26 mouse cellular contexts compared by ENCODE assay signal in the genomic region with DNA sequence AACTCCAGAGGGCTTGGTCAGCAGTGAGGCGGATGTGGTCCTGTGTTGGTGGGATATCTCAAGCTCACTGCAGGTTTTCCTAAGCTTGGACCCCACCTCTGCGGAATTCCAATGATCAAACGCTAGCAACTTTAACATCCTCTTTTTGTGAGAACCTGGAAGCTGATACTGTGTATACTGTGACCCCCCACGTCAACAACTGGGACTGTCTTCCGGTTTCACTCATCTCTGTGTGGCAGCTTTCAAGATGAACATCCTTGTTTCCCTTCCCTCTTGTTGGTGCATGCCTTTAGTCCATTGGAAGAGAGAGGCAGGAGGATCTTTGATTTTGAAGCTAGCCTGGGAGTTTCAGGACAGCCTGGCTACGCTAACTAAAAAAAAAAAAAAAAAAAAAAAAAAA.
"Had no signal": no experiment of that assay in that cellular context is flagged by ENCODE, and none has a peak within 500 bp of the region (broad histone marks: within the 10 kb centered on the region; RNA-seq: fewer than 3 reads in every experiment).

No protein-coding gene starts in this region.

- H3K4me3 ChIP-seq: heart, adult 2 months; heart, embryonic 13.5 days; heart, embryonic 15.5 days; hindbrain, embryonic 10.5 days; hindbrain, embryonic 12.5 days; intestine, embryonic 15.5 days; kidney, embryonic 15.5 days; limb, embryonic 13.5 days; limb, embryonic 15.5 days; liver, embryonic 13.5 days had no signal

- ATAC-seq: forebrain, postnatal 0 days; hindbrain, embryonic 16.5 days; inflammation-experienced regulatory T-cells, adult 6 months; intestine, embryonic 15.5 days; intestine, postnatal 0 days had no signal

- DNase-seq: forebrain, postnatal 0 days; gastrocnemius, postnatal 14 days; gastrocnemius, postnatal 36 days; heart, adult 2 months; heart, postnatal 14 days; heart, postnatal 4 days; kidney, adult 2 months; kidney, adult 9 months; kidney, postnatal 14 days; kidney, postnatal 36 days; layer of hippocampus, postnatal 36 days; left cerebral cortex, postnatal 4 days; liver, embryonic 13.5 days had no signal

- H3K27ac ChIP-seq: heart, adult 2 months; heart, embryonic 13.5 days; heart, embryonic 15.5 days; hindbrain, embryonic 10.5 days; hindbrain, embryonic 12.5 days; hindbrain, embryonic 14.5 days; intestine, embryonic 15.5 days; kidney, embryonic 15.5 days; kidney, postnatal 0 days; limb, embryonic 13.5 days; limb, embryonic 15.5 days had no signal
